Mouse (Mus musculus) mouse trophoblast stem cell (cell line): ENCODE data around the gene Rnf213.

ENCODE experiments used
- in situ Hi-C, 2 experiments: fragments of 300-500 bp; cut with MseI, MboI; formaldehyde crosslinking; loops; 2 replicates in 1 of 2; 3 replicates in 1 of 2; pipeline ENCODE4 v1.15.1; 2025

The Rnf213 gene

DNA sequence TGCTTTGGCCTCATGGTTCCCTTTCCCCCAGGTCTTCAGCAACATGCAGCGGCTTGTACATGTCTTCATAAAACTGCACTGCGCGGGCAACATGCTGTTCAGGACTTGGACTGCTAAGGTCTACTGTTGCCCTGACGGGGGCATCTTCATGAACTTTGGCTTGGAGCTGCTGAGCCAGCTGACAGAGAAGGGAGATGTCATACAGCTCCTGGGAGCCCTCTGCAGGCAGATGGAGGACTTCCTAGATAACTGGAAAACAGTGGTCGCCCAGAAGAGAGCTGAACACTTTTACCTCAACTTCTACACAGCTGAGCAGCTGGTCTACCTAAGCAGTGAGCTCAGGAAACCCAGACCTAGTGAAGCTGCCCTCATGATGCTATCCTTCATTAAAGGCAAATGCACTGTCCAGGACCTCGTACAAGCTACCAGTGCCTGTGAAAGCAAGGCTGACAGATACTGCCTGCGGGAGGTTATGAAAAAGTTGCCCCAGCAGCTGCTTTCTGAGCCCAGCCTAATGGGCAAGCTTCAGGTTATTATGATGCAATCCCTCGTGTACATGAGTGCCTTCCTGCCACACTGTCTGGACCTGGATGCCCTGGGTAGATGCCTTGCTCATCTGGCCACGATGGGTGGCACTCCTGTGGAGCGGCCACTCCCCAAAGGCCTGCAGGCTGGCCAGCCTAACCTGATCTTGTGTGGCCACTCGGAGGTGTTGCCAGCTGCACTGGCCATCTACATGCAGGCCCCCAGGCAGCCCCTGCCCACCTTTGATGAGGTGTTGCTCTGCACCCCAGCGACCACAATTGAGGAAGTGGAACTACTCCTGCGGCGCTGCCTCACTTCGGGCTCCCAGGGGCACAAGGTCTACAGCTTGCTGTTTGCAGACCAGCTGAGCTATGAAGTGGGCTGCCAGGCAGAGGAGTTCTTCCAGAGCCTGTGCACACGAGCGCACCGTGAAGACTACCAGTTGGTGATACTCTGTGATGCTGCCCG, 43.3 kb downstream of the Rnf213 start:
- in situ Hi-C loops, result no loop called here

DNA sequence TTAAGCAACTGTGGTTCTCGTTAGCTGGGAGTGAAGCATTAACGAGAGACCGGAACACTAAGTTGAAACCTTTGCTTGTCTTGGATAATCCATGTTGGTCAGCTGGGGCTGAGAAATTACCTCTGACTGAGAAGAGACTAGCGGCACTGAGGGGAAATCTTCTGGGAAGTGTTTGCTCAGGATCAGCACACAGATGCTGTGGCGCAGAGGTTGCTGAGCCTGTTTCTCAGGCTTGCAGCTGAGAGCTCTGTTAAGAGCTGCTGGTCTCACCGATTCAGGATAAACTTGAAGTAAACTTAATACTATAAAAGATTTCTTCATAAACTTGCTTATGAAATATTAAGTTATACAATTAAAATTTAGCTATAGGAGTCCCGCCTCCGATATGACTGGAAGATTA, 45.9 kb downstream of the Rnf213 start:
- in situ Hi-C loops, result no loop called here

DNA sequence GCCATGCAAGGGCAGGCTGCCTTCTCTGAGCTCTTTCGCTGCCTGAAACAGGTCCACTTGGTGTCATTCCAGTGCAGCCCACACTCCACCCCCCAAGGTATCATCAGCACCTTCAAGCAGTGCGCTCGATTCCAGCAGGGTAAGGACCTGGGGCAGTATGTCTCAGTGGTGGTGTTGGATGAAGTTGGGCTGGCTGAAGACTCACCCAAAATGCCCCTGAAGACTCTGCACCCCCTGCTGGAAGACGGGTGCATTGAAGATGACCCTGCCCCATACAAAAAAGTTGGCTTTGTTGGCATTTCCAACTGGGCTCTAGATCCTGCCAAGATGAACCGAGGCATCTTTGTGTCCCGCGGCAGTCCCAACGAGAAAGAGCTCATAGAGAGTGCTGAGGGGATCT, 49.3 kb downstream of the Rnf213 start:
- in situ Hi-C loops, result no loop called here

DNA sequence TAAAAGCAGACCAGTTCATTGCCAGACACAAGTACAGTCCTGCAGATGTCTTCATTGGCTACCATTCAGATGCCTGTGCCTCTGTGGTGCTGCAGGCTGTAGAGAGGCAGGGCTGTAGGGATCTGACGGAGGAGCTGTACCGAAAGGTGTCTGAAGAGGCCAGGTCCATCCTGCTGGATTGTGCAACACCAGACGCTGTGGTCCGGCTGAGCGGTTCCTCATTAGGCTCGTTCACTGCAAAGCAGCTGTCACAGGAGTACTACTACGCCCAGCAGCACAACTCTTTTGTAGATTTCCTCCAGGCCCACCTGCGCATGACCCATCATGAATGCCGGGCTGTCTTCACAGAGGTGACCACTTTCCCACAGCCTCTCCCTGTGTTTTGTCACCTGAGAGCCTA, 50.5 kb downstream of the Rnf213 start:
- in situ Hi-C loops, result no loop called here

DNA sequence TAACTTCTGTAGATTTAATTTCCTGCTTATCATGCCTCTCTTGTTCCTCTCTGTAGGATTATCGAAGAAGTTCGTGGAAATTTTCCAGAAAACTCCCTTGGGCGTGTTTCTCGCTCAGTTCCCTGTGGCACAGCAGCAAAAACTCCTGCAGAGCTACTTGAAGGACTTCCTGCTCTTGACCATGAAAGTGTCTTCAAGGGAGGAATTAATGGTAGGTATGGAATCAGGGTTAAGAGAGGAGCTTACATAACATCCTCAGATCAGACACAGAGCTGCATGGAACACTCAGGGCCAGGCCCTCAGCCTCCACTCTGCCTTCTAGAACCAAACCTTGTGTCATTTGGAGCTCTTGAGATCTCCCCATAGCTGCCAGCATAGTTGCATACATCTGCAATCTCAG, 63.2 kb downstream of the Rnf213 start:
- in situ Hi-C loops, result no loop called here

DNA sequence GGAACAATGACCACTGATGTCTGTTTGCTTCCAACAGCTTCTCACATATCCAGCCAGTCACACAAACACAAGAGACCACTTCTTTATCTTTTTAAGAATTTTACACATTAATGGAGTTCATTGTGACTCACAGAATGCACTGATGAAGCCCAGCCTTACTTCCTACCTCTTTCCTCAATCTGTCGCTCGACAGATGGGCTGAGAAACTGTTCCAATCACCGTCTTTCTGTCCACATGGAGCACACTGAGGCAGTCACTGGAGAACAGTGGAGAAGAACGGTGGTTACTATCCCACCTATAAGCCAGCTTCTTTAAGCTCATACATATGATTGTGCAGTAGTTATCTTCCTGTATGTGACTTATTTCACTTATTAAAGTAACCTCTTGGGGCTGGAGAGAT, 85.0 kb downstream of the Rnf213 start:
- in situ Hi-C loops, result no loop called here

DNA sequence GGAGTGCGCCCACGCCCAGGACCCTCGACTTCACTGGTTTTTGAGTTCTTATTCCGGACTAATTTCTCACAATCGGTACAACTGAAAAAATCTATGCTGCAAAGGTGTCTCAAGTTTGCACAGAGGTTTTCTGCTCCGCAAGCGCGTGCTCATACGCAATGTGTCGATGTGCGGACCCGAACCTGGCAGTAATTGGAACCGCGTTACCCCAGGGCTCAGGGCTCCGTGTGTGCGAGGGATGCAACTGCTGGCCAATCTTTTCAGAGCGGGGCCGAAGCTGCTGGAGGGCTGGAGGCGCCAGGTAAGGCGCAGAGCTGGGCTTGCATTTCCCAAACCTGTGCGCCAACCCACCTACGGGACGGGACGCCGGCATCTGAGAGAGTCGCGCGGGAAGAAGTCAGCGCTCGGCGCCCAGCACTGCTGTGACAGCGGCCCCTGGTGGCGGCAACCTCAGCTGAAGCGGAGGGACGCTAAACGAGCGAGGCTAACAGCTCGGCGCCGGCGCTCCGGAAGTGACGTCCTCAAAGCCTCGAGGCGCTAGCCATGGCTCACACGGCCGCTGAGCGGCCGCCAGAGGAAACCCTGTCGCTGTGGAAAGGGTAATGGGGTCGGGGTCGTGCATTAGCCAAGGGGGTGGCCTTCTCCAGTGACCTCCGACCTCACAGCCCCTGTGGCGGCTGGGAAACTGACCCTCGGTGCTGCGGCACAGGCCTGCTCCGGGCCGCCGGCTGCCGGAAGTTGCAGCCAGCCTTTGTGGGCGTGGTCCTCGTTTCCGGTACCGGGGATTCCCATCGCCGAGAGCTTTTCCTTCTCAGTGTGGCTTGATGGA, 98.2 kb downstream of the Rnf213 start, which contains the start of gene Endov:
Endov (plus strand) TSS at position 487 of the 829 bp plus-strand sequence.
- in situ Hi-C loops, result loop anchor here in 1 of 2 experiments (10.0 kb wide), 1 partner anchor 414 kb away; no protein-coding TSS in a partner anchor

DNA sequence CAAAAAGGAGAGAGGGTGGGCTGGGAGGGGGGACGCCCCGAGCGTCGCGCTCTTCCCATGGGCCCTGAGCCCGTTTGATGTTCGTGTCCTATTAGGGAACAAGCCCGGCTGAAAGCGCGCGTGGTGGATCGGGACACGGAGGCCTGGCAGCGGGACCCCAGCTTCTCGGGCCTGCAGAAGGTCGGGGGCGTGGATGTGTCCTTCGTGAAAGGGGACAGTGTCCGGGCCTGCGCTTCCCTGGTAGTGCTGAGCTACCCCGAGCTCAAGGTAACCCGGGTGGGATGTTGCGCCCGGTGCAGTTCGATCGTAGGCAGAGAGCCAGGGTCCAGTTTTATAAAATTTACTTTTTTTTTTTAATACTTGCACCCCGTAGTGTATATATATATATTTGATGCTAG, 98.8 kb downstream of the Rnf213 start:
- in situ Hi-C loops, result loop anchor here in 1 of 2 experiments (10.0 kb wide), 1 partner anchor 413 kb away; no protein-coding TSS in a partner anchor

DNA sequence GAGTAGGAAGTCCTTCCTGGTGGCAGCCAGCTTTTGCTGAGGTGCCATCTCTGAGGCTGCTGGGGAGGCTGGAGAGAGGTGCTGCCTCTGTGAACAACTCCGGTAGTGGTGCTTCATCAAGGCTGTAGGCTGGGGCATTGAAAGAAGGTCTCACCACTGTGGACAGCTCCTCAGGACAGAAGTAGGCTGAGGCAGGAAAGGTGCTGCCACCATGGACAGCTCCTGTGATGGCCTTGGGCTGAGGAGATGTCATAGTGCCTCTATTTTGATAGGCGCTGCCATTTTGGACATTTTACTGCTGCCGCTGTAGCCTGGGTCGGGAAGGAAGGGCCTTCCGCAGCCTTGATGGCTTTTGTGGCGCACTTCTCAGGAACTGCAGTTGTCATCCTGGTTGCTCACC, 99.9 kb downstream of the Rnf213 start:
- in situ Hi-C loops, result loop anchor here in 1 of 2 experiments (10.0 kb wide), 1 partner anchor 412 kb away; no protein-coding TSS in a partner anchor

DNA sequence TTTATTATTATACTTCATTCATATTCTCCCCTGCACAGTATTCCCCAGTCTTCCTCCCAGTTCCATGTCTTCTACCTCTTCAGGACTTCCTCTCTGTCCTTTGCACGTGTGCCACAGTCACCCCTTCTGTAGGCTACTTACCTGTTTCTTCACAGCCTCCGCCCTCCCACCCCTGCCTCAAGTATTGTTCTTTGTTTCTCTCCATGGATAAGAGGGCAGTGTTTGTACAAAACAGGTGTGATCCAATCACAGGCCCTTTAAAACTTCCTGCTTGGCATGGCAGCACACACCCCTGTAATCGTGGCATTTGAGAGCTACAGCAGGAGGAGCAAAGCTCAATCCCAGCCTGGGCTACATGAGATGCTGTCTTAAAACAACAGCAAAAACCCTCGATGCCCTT, 100.6 kb downstream of the Rnf213 start:
- in situ Hi-C loops, result loop anchor here in 1 of 2 experiments (10.0 kb wide), 1 partner anchor 411 kb away; no protein-coding TSS in a partner anchor

DNA sequence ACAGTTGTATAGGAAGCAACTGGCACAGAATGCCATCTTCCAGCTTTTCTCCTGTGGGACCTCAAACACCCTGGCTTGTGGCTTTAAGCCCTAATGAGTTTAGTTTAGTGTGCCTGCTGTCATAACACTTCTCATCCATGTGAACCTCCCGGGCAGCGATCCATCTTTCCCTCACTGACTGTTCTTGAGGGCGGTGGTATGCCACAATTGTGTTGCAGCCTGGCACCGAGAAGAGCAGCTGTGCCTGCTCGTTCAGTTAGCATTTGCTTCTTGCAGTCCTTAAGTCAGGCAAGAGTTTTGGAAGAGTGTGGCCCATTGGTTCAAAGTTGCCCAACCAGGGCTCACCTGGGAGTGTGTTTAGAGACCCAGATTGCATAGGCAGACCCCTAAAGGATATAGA, 103.2 kb downstream of the Rnf213 start:
- in situ Hi-C loops, result loop anchor here in 1 of 2 experiments (10.0 kb wide), 1 partner anchor 409 kb away; no protein-coding TSS in a partner anchor

DNA sequence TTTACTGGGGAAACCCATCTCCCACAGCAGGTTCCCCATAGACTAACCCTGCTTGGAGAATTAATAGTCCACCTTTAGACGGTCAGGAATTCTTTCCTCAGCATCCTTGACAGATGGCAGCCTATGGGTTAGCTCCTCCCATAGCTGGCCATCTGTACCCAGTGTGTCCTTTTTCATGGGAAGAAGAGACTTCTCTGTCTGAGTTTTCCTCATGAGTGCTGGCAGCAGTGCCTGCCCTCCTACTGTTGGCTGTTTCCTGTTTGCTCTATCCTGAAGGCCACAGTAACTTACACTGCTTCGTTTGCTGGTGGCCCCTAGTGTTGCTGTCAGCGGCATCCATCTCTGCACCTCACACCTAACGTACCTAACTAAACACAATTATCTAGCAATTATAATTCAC, 104.6 kb downstream of the Rnf213 start:
- in situ Hi-C loops, result loop anchor here in 1 of 2 experiments (10.0 kb wide), 1 partner anchor 407 kb away; no protein-coding TSS in a partner anchor

DNA sequence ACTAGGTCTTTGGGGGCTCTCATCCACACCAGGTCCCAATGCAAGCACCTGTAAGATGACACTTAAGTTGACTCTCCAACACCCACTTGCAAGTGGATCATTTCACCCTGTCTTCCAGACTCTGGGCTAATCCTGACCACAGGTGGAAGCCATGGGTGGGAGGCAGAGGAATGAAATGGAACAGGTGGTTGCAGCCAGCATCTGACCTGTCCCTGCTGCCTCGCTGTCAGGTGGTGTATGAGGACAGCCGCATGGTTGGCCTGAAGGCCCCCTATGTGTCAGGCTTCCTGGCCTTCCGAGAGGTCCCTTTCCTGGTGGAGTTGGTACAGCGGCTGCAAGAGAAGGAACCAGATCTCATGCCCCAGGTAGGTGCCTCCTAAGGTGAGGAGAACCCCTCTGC, 106.4 kb downstream of the Rnf213 start:
- in situ Hi-C loops, result loop anchor here in 1 of 2 experiments (10.0 kb wide), 1 partner anchor 406 kb away; no protein-coding TSS in a partner anchor

DNA sequence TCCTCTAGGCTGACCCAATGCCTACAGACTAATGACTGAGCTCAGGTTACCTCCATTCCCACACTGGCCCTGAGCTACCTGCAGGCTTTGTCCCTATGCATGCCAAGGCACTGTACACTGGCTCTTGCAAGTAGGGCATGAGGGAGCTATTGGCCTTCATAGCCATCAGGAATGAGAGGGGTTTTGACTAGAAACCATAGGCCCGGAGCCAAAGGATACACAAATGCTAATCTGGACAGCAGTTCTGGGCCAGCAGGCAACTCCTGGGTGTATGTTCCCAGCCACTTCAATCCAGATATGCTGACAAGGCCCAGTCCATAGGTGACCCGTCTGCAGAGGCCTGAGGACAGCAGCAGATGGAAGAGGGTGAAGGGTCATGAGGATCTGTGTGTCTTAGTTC, 107.1 kb downstream of the Rnf213 start:
- in situ Hi-C loops, result no loop called here

DNA sequence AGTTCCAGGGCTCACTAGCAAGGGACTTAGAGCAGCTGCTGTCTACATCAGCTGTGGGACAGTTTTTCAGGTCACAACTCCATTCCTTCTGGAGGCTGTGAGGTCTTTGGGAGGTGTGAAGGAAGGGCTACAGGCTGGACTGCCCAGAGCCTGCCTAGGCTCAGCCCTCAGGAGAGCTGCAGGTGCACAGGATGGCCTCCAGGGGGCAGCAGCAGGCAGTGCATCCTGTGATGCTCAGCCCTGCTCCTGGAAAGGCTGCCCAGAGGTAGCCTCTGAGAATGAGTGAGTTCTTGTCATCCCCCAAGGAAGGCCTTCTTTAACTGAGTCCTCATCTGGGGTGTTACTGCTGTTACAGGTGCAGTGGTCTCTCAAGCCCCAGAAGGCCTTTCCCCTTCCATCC, 110.8 kb downstream of the Rnf213 start:
- in situ Hi-C loops, result no loop called here

DNA sequence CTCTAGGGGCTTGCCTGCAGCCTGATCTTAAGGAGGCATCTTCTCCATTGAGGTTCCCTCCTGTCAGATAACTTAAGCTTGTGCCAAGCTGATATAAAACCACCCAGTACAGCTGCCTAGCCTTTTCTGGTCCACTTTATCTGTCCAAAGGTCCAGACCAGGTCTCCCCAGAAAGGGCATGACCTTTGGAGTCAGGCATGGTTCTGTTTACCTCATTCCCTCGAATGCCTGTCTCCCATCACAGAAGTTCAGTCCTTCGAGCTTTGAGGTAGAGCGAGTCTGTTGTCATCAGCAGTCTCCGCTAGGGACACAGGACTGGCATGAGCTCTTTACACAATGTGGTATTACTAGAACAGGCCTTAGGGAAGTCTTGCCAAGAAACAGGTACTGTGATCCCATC, 113.5 kb downstream of the Rnf213 start:
- in situ Hi-C loops, result no loop called here

DNA sequence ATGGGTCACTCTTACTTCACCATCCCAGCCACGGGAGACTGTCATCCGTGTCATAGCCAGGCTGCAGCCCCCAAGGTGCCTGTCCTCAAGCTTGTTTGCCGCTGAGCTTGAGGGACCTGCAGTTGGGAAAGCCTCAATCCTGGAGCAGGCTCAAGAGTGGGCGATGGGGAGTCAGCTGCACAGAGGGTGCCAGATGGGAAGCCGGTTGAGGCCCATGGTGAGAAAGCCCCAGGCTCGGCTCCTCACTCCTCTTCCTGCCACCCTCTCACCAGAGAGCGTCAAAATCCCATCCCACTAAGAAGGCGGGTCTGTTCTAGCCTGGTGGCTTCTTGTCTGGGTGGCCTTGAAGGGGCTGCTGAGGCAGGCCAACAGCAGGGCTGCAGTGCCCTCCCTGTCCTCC, 114.9 kb downstream of the Rnf213 start:
- in situ Hi-C loops, result no loop called here

DNA sequence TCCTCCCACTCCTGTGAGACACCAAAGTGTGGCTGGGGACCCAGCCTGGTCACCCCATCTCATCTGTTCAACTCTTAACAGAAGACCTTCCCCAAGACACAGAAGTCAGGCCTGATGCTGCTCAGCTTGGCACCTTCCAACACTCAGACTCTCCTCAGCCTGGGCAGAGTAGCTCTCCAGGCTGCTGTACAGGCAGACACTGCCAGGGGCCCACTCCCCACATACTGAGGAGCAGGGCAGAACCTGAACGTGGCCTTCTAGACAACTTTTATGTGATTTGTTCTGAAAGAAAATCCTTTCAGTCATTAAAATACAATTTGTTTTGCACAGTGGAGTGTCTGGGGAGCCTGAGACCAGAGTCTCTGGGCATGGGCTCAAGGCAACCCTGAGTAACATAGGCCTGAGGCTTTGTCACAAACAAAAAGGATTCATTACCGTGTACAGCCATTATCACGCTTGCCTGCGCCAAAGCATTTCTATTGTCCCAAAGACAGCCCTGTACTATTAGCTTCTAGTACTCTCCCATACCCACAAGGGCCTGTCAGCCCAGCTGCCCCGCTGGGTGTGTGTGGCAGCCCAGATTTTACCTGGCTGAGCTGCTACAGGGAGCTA, 116.4 kb downstream of the Rnf213 start:
- in situ Hi-C loops, result no loop called here

DNA sequence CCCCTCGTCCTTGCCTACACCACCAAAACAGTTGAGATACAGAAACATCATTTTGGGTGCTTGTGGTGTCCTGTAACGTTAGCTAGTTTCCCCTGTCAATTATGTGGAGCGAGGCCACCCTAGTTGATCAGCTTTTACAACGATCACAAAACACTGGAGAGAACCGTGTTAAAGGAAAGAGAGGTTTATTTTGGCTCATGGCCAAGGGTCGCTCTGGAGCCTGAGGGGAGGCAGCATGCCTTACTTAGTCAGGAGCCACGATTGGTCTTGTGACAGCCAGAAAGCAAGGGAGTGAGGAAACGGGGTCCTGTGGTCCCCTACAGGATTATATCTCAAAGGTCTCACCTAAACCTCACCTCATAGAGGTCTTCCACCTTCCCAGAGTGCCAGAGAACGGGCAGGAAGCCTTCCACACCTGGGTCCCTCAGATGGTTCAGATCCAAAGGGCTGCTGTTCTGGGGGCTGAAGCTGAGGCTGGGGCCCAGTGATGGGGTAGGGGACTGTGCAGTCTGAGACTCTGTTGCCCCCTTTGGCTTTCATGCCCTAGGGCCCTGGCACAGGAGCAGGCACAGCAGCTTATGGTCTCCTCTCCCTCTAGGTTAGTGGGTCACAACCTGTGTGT, 120.2 kb downstream of the Rnf213 start:
- in situ Hi-C loops, result no loop called here

DNA sequence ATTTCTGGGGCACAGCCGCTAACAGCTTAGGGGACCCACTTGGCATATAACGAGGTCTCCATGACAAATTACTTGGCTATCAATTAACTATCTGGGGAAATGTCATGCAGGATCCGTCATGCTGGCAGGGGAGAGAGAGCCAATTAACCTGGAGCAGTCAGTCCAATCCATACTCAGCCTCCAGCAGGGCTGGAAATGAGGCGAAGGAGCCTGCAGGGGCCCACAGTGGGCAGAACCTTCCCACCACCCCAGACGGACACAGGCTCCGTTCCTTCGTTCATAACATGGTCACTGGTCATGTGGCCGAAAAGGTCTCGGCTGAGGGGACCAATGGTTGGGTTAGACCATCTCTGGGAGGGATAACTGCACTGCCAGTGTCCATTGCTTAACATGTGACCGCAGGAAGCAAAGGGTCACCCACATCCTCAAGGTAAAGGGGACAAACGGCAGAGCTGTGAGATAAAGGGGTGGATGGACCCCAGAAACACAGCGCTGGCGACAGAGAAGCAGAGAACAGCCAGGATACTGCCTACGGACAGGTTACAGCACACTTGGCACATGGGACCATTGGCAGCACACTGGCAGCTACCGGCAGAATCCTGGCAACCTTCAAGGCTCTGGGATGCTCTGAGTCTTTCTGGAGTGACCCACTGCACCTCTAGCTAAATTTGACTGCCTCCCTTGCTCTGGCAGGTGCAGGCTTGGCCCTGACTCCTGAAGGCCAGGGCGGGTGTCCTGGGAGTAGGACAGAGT, 121.4 kb downstream of the Rnf213 start:
- in situ Hi-C loops, result no loop called here
